9 mouse cellular contexts compared by ENCODE assay signal in the genomic region with DNA sequence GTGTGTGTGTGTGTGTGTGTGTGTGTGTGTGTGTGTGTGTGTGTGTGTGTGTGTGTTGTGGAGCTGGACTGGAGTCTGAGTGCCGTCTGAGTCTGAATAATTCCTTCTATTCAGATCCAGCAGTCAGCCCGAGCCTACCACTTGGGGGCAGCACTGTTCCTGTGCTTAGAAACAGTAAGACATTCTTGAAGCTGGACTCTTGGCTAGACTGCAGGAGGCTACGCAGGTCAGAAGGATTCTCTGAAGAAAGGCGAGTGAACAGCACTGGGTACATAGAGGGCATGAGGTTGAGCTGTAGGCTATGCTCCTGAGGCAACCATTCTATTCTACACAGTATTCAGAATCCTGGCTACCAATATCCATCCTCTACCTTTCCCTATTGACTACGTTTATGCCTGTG.
A peak's percentile ranks its signal among the peaks of the same experiment; 100 is the strongest.
DNase-seq lines count a peak whose midpoint lies in the region; ATAC-seq and TF ChIP-seq lines count a peak whose summit lies in the region.
"Had no signal": no experiment of that assay in that cellular context is flagged by ENCODE, and none has a peak within 500 bp of the region (broad histone marks: within the 10 kb centered on the region; RNA-seq: fewer than 3 reads in every experiment).

No protein-coding gene starts in this region.

- intact Hi-C loops in heart, postnatal 25 days (cut with DNase I) = loop anchor here (5.0 kb wide), 1 partner anchor 796 kb away; no protein-coding TSS in a partner anchor
- intact Hi-C loops in left cerebral cortex, postnatal 36 days (cut with DNase I) = loop anchor here (5.0 kb wide), 1 partner anchor 796 kb away; no protein-coding TSS in a partner anchor

- no peaks in the 10 kb centered on the region for H3K27me3 ChIP-seq in midbrain, postnatal 0 days (ENCODE audit: insufficient read depth, low read length)

- peak; percentile 81 for TF ChIP-seq CTCF in midbrain, postnatal 0 days (IDR thresholded peaks at IDR 0.05)

- no peak overlapping the region for H3K9ac ChIP-seq in midbrain, postnatal 0 days (replicated peaks; ENCODE audit: low read length, poor library complexity, severe bottlenecking)

- no peaks in the 10 kb centered on the region for H3K36me3 ChIP-seq in midbrain, postnatal 0 days (ENCODE audit: insufficient read depth, low read length)

- WGBS in midbrain, postnatal 0 days = 33% methylated on average over 5 of the region's 5 CpGs

- H3K27ac ChIP-seq in midbrain, postnatal 0 days (ENCODE audit: low read depth, low read length) = no peak overlapping the region

- peak; percentile 45; the same call in 1 of the 2 replicates for ATAC-seq in midbrain, postnatal 0 days (ENCODE audit: low FRiP score)

- no peak overlapping the region for H3K4me3 ChIP-seq in midbrain, postnatal 0 days (ENCODE audit: low read depth, low read length)
- H3K4me3 ChIP-seq: myocyte had no signal

- no peaks in the 10 kb centered on the region for H3K4me1 ChIP-seq in midbrain, postnatal 0 days (ENCODE audit: insufficient read depth, low read length)

- H3K4me2 ChIP-seq in midbrain, postnatal 0 days (ENCODE audit: low read depth, low read length, poor library complexity, severe bottlenecking) = no peak overlapping the region

- peak; percentile 44 to 78 for DNase-seq in heart, adult 18-20 months
- DNase-seq in heart, postnatal 25 days (ENCODE audit: low spot score) = no peak
- DNase-seq in cerebellum, adult 9-11 months = peak; percentile 87
- DNase-seq in frontal cortex, postnatal 25 days (ENCODE audit: low spot score in 2 of 2) = peak; percentile 80 to 83
- DNase-seq in kidney, adult 18-20 months = peak; percentile 71
- peak; percentile 69 to 78 for DNase-seq in left cerebral cortex, postnatal 36 days (ENCODE audit: low spot score in 2 of 2)
- DNase-seq in midbrain, postnatal 0 days (ENCODE audit: low spot score) = peak; percentile 89
- DNase-seq in telencephalon, adult 2 months (ENCODE audit: low read depth, low spot score) = peak; percentile 74

- H3K9me3 ChIP-seq in midbrain, postnatal 0 days (ENCODE audit: low read length) = no peaks in the 10 kb centered on the region
